In genomic region chr7:97154756-97155487, GRCm38 (mm10) we compare ENCODE assay signal across 9 mouse cellular contexts.
A peak's percentile ranks its signal among the peaks of the same experiment; 100 is the strongest.
DNase-seq lines count a peak whose midpoint lies in the region; ATAC-seq lines count a peak whose summit lies in the region.
"Had no signal": no experiment of that assay in that cellular context is flagged by ENCODE, and none has a peak within 500 bp of the region (broad histone marks: within the 10 kb centered on the region; RNA-seq: fewer than 3 reads in every experiment).

No protein-coding gene starts in this region.

- H3K9me3 ChIP-seq in embryonic facial prominence, embryonic 10.5 days, result no peaks in the 10 kb centered on the region
- H3K9me3 ChIP-seq in midbrain, embryonic 16.5 days (replicated peaks; ENCODE audit: control insufficient read depth, low read length, poor library complexity, severe bottlenecking), result no peaks in the 10 kb centered on the region
- H3K9me3 ChIP-seq in midbrain, embryonic 13.5 days, result no peaks in the 10 kb centered on the region
- H3K9me3 ChIP-seq: limb, embryonic 15.5 days had no signal

- no peak overlapping the region for H3K4me3 ChIP-seq in embryonic facial prominence, embryonic 10.5 days
- no peak overlapping the region for H3K4me3 ChIP-seq in midbrain, embryonic 16.5 days (ENCODE audit: low read depth, low read length)
- no peak overlapping the region for H3K4me3 ChIP-seq in midbrain, embryonic 13.5 days (replicated peaks)
- H3K4me3 ChIP-seq: limb, embryonic 15.5 days had no signal

- WGBS in embryonic facial prominence, embryonic 10.5 days, result 45% methylated on average over 2 of the region's 2 CpGs
- WGBS in midbrain, embryonic 16.5 days, result 76% methylated on average over 2 of the region's 2 CpGs
- 87% methylated on average over 2 of the region's 2 CpGs for WGBS in midbrain, embryonic 13.5 days

- intact Hi-C loops in left cerebral cortex, postnatal 14 days (cut with DNase I), result no loop called here
- intact Hi-C loops in heart, postnatal 25 days (cut with DNase I), result no loop called here

- H3K27ac ChIP-seq in embryonic facial prominence, embryonic 10.5 days (replicated peaks), result no peak overlapping the region; the same call in 1 of the 2 replicates
- H3K27ac ChIP-seq in midbrain, embryonic 16.5 days (ENCODE audit: low read length), result no peak overlapping the region
- H3K27ac ChIP-seq in midbrain, embryonic 13.5 days, result no peak overlapping the region
- H3K27ac ChIP-seq: limb, embryonic 15.5 days had no signal

- H3K4me2 ChIP-seq in midbrain, embryonic 16.5 days (ENCODE audit: low read length), result no peak overlapping the region
- no peak overlapping the region for H3K4me2 ChIP-seq in midbrain, embryonic 13.5 days (replicated peaks)
- H3K4me2 ChIP-seq: limb, embryonic 15.5 days had no signal

- ATAC-seq in megakaryocyte, adult 5-6 weeks (ENCODE audit: poor library complexity, severe bottlenecking), result peak; percentile 91
- ATAC-seq in midbrain, embryonic 16.5 days, result no peak
- no peak for ATAC-seq in midbrain, embryonic 13.5 days

- no peak overlapping the region for H3K9ac ChIP-seq in midbrain, embryonic 16.5 days (ENCODE audit: low read depth, low read length)
- no peak overlapping the region for H3K9ac ChIP-seq in midbrain, embryonic 13.5 days (replicated peaks)
- H3K9ac ChIP-seq: limb, embryonic 15.5 days had no signal

- peaks cover 17% of the 10 kb centered on the region for H3K4me1 ChIP-seq in embryonic facial prominence, embryonic 10.5 days
- H3K4me1 ChIP-seq in midbrain, embryonic 16.5 days (ENCODE audit: control insufficient read depth, insufficient read depth, low read length), result no peaks in the 10 kb centered on the region; the same call in 1 of the 2 replicates
- H3K4me1 ChIP-seq in midbrain, embryonic 13.5 days (replicated peaks), result 0 out of 2 replicates have a peak, but pooled peaks cover 6% of the 10 kb centered on the region

- no peaks in the 10 kb centered on the region for H3K27me3 ChIP-seq in embryonic facial prominence, embryonic 10.5 days (replicated peaks; ENCODE audit: low read depth, poor library complexity, severe bottlenecking)
- H3K27me3 ChIP-seq in midbrain, embryonic 16.5 days (ENCODE audit: control insufficient read depth, insufficient read depth, low read depth, low read length), result no peaks in the 10 kb centered on the region
- H3K27me3 ChIP-seq in midbrain, embryonic 13.5 days, result no peaks in the 10 kb centered on the region
- H3K27me3 ChIP-seq: limb, embryonic 15.5 days had no signal

- peak; percentile 24 to 36 for DNase-seq in left cerebral cortex, postnatal 14 days (ENCODE audit: low spot score in 2 of 2)
- DNase-seq in left cerebral cortex, adult 18-20 months (ENCODE audit: low spot score in 2 of 2), result no peak
- peak; percentile 19 for DNase-seq in embryonic facial prominence, embryonic 10.5 days (ENCODE audit: low spot score)
- peak; percentile 10 for DNase-seq in heart, postnatal 25 days (ENCODE audit: low spot score)
- DNase-seq in ovary, adult 18-20 months (ENCODE audit: low spot score), result no peak

- H3K36me3 ChIP-seq in embryonic facial prominence, embryonic 10.5 days (replicated peaks), result no peaks in the 10 kb centered on the region
- no peaks in the 10 kb centered on the region for H3K36me3 ChIP-seq in midbrain, embryonic 16.5 days (ENCODE audit: control insufficient read depth, insufficient read depth, low read length)
- H3K36me3 ChIP-seq in midbrain, embryonic 13.5 days, result no peaks in the 10 kb centered on the region
- H3K36me3 ChIP-seq: limb, embryonic 15.5 days had no signal

Comparison
In these comparisons a context has a peak if more than half of its experiments do, and no peak if none do; other contexts are left out.
1. DNase-seq: peak in left cerebral cortex, postnatal 14 days (2 of 2), embryonic facial prominence, embryonic 10.5 days (single experiment) and heart, postnatal 25 days (single experiment); none in left cerebral cortex, adult 18-20 months (0 of 2) and ovary, adult 18-20 months (single experiment).